Mouse (Mus musculus) bone marrow macrophage, adult 2 months (primary cell): Measurements from ENCODE around the gene Tsc22d1.

Source experiments
- CTCF ChIP-seq: IDR thresholded peaks from 2 replicates; pipeline ENCODE4 v1.5.1; 2012; ENCODE audit warnings: low read depth, mild to moderate bottlenecking, low read length, moderate library complexity
- POLR2A ChIP-seq: IDR thresholded peaks from 2 replicates; pipeline ENCODE4 v1.6.1; 2012; ENCODE audit warnings: mild to moderate bottlenecking, low read depth, low read length, borderline replicate concordance

- TF ChIP-seq POLR2A (no peak), CTCF (no peak)
Observed at GRCm38 (mm10) chr14:76505101-76505438, 90.3 kb downstream of the Tsc22d1 start.
